Mouse (Mus musculus): Measurements from ENCODE around the gene Kif23. TPM values are rescaled to one million over a fixed set of nuclear protein-coding genes. Genes with fewer than 3 reads are reported as not detected.

Kif23 gene
- polyA plus RNA-seq, 1 experiment from 2014 or later, result 104 TPM

GRCm38 (mm10) chr9:61967357-61967756, 20.8 kb upstream of the Kif23 start:
- WGBS, result 80% methylated on average over 10 of the region's 10 CpGs
- H3K4me1 ChIP-seq, result peaks cover 11% of the 10 kb centered on the region
- no peak overlapping the region for H3K4me2 ChIP-seq

DNA sequence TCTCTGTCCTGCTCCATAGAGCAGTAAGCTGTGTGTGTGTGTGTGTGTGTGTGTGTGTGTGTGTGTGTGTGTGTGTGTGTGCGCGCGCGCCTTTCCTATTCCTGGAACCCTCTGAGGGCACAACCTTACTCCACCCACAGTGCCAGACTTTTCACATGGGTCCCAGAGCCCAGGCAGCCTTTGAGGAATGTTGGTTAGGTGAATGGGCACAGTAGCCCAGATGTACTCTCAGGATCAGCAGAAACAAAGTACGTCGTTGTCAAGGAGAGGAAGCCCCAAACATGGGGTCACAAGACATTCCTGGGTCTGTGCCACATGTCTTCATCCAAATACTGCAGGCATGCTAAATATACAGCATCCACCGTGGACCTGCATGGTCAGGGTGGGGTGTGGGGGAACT, 19.4 kb upstream of the Kif23 start:
- no peak for ATAC-seq (ENCODE audit: low FRiP score)
- no peak overlapping the region for H3K9ac ChIP-seq
- no peaks in the 10 kb centered on the region for H3K36me3 ChIP-seq (replicated peaks)
- no peak overlapping the region for H3K4me2 ChIP-seq
- H3K4me1 ChIP-seq, result peaks cover 5% of the 10 kb centered on the region; the same call in 1 of the 2 replicates
- H3K9me3 ChIP-seq, result no peaks in the 10 kb centered on the region
- WGBS, result 94% methylated on average over 7 of the region's 7 CpGs
- no peak overlapping the region for H3K4me3 ChIP-seq (replicated peaks)
- no peak overlapping the region for H3K27ac ChIP-seq
- H3K27me3 ChIP-seq, result no peaks in the 10 kb centered on the region

More at GRCm38 (mm10) chr9:61967357-61967756, 20.8 kb upstream of the Kif23 start:
- Histone ChIP-seq H3K9me3 (no peaks in the 10 kb centered on the region), H3K27me3 (no peaks in the 10 kb centered on the region), H3K27ac (no peak overlapping the region), H3K4me3 (replicated peaks) (no peak overlapping the region), H3K9ac (0 out of 2 replicates have a peak overlapping the region, but pooled peaks have one; percentile 21), H3K36me3 (replicated peaks) (no peaks in the 10 kb centered on the region)
- ATAC-seq (ENCODE audit: low FRiP score), result no peak

DNA sequence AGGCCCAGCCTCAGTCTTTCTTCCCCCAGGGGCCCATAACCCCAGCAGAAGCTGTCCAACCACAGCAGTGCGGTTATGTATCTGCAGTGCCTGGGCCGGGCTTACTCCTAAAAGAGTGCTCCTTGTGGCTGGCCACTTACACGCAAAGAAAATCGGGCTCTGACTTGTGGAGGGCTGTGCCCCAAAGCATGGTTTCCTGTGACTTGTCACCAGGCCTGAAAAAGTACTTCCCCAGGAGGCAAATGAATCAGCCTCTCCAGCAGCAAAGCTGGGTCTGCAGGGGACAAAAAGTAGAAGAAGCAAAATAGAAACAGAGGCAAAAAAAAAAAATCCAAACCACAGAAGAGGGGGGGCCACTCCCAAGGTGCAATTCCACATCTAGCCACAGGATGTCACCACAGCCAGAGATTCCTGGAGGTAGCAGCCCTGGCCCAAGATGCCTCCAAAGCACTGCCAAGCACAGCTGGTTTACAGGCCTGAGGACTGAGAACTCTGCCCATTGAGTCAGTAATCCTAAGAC, 18.9 kb upstream of the Kif23 start:
- 47% methylated on average over 4 of the region's 4 CpGs for WGBS
- no peak overlapping the region for H3K9ac ChIP-seq
- H3K4me3 ChIP-seq (replicated peaks), result no peak overlapping the region

GRCm38 (mm10) chr9:61963356-61963755, 16.8 kb upstream of the Kif23 start:
- Histone ChIP-seq H3K4me3 (replicated peaks) (no peak overlapping the region), H3K27me3 (no peaks in the 10 kb centered on the region), H3K9ac (no peak overlapping the region), H3K4me2 (no peak overlapping the region), H3K4me1 (peaks cover 5% of the 10 kb centered on the region; the same call in 1 of the 2 replicates), H3K27ac (no peak overlapping the region), H3K36me3 (replicated peaks) (no peaks in the 10 kb centered on the region), H3K9me3 (no peaks in the 10 kb centered on the region)
- WGBS, result 78% methylated on average over 6 of the region's 6 CpGs
- no peak for ATAC-seq (ENCODE audit: low FRiP score)

More for the DNA sequence above, 18.9 kb upstream of the Kif23 start:
- no peaks in the 10 kb centered on the region for H3K9me3 ChIP-seq
- H3K36me3 ChIP-seq (replicated peaks), result no peaks in the 10 kb centered on the region
- no peaks in the 10 kb centered on the region for H3K27me3 ChIP-seq
- no peak overlapping the region for H3K27ac ChIP-seq
- peaks cover 5% of the 10 kb centered on the region; the same call in 1 of the 2 replicates for H3K4me1 ChIP-seq
- no peak overlapping the region for H3K4me2 ChIP-seq
- peak; percentile 46; the same call in 1 of the 2 replicates for ATAC-seq (ENCODE audit: low FRiP score)

GRCm38 (mm10) chr9:61961181-61961580, 14.6 kb upstream of the Kif23 start:
- Histone ChIP-seq H3K9ac (no peak overlapping the region), H3K9me3 (no peaks in the 10 kb centered on the region), H3K4me3 (replicated peaks) (no peak overlapping the region), H3K36me3 (replicated peaks) (no peaks in the 10 kb centered on the region), H3K4me2 (no peak overlapping the region), H3K27ac (no peak overlapping the region), H3K4me1 (peaks cover 5% of the 10 kb centered on the region; the same call in 1 of the 2 replicates), H3K27me3 (no peaks in the 10 kb centered on the region)
- WGBS, result 89% methylated on average over 4 of the region's 4 CpGs
- ATAC-seq (ENCODE audit: low FRiP score), result no peak

- no peaks in the 10 kb centered on the region for H3K27me3 ChIP-seq
- no peak for ATAC-seq (ENCODE audit: low FRiP score)
- no peak overlapping the region for H3K27ac ChIP-seq
- WGBS, result 81% methylated on average over 5 of the region's 5 CpGs
- H3K4me3 ChIP-seq (replicated peaks), result no peak overlapping the region
- no peaks in the 10 kb centered on the region for H3K9me3 ChIP-seq
- no peak overlapping the region for H3K9ac ChIP-seq
- H3K4me1 ChIP-seq, result peaks cover 5% of the 10 kb centered on the region; the same call in 1 of the 2 replicates
- no peaks in the 10 kb centered on the region for H3K36me3 ChIP-seq (replicated peaks)
- no peak overlapping the region for H3K4me2 ChIP-seq
Observed at GRCm38 (mm10) chr9:61960753-61961152, 14.2 kb upstream of the Kif23 start.

DNA sequence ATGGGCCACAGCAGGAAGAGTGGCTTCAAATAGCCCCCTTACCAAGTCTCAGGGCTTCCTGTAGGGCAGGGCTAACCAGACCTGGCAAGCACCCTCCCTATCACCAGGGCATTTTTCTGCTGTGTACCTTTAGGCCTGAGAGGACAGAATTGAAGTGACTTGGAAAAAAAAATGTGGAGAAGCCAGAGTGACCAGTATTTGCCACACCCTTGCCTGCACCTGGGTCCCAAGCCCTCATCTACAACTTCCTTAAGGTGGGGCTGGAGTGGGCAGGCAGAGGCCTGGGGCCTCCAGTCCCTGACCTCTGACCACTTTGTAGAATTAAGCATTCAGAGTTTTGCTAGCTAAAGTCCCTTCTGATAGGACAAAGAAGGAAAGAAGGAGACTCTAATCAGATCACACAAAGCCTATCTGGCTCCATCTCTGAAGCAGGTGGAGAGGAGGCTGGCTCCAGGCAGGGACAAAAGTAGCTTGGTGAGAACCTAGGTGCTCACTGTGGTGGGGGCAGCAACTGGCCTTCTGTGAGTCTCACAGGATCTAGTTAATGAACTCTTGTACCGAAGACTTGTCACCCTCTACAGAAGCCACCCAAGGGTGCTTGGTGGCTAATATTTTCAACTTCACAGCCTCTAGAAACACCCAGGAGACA, 13.5 kb upstream of the Kif23 start:
- Histone ChIP-seq H3K9me3 (no peaks in the 10 kb centered on the region), H3K36me3 (replicated peaks) (no peaks in the 10 kb centered on the region), H3K27ac (no peak overlapping the region), H3K4me3 (replicated peaks) (no peak overlapping the region), H3K9ac (no peak overlapping the region), H3K4me1 (peaks cover 5% of the 10 kb centered on the region; the same call in 1 of the 2 replicates), H3K27me3 (no peaks in the 10 kb centered on the region), H3K4me2 (no peak overlapping the region)
- ATAC-seq (ENCODE audit: low FRiP score), result no peak
- whole genome bisulfite sequencing, result 86% methylated on average over 1 of the region's 1 CpGs

DNA sequence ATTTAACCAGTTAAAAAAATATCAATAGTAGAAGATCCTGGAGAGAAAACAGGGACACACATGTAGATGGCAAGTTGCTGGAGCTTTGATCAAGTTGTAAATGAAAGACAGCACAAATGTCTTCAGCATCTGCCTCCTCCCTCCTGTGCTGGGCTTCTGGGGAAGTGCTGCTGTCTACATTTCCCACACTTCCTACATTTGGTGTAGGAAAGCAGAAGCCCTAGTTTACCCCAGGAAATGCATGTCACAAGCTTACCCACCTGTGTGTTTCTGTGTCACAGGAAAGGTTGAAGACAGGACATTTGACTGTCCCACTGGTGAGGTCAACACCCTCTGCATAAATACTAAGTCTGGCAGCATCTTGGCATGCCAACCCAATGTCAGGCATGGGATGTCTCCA, 8.1 kb upstream of the Kif23 start:
- no peaks in the 10 kb centered on the region for H3K9me3 ChIP-seq
- no peak overlapping the region for H3K4me3 ChIP-seq (replicated peaks)
- no peaks in the 10 kb centered on the region for H3K4me1 ChIP-seq
- H3K27ac ChIP-seq, result no peak overlapping the region
- H3K9ac ChIP-seq, result no peak overlapping the region
- ATAC-seq (ENCODE audit: low FRiP score), result no peak
- H3K27me3 ChIP-seq, result no peaks in the 10 kb centered on the region
- no peaks in the 10 kb centered on the region for H3K36me3 ChIP-seq (replicated peaks)
- no peak overlapping the region for H3K4me2 ChIP-seq

DNA sequence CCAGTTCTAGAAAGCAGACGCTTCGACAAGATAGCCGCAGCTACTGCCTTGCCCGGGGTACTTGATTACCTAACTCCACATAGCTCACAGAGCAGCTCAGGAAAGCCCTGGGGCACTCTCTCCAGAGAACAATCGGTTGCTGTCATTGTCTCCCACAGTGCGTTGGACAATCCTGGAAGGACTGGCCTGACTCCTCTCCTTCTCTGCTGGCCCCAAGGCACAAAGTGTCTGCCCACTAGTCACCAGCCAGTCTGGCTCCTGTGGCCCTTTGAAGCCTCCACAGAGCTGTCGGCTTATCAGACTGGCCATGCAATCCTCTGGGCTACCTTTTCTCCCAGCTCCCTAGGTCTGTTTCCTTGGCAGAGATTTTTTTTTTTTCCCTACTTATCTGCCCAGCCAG, 5.7 kb upstream of the Kif23 start:
- H3K4me3 ChIP-seq (replicated peaks), result no peak overlapping the region
- H3K4me1 ChIP-seq, result peaks cover 11% of the 10 kb centered on the region
- H3K27ac ChIP-seq, result no peak overlapping the region
- 59% methylated on average over 7 of the region's 7 CpGs for WGBS
- H3K36me3 ChIP-seq (replicated peaks), result no peaks in the 10 kb centered on the region
- H3K27me3 ChIP-seq, result no peaks in the 10 kb centered on the region
- H3K9me3 ChIP-seq, result no peaks in the 10 kb centered on the region
- no peak for ATAC-seq (ENCODE audit: low FRiP score)
- H3K9ac ChIP-seq, result no peak overlapping the region
- no peak overlapping the region for H3K4me2 ChIP-seq

GRCm38 (mm10) chr9:61947402-61948346, 1.1 kb upstream of the Kif23 start:
- Histone ChIP-seq H3K27me3 (no peaks in the 10 kb centered on the region), H3K4me1 (peaks cover 23% of the 10 kb centered on the region), H3K4me2 (peak overlapping the region; percentile 88), H3K36me3 (replicated peaks) (peaks cover 12% of the 10 kb centered on the region), H3K4me3 (replicated peaks) (peak overlapping the region; percentile 85), H3K9me3 (no peaks in the 10 kb centered on the region), H3K27ac (peak overlapping the region; percentile 84; the same call in 1 of the 2 replicates), H3K9ac (peak overlapping the region; percentile 59)
- ATAC-seq (ENCODE audit: low FRiP score), result peak; percentile 81
- 6% methylated on average over 24 of the region's 24 CpGs for WGBS

GRCm38 (mm10) chr9:61945973-61946611, 482 bp downstream of the Kif23 start:
- H3K9me3 ChIP-seq, result no peaks in the 10 kb centered on the region
- peak overlapping the region; percentile 89 for H3K9ac ChIP-seq
- peak overlapping the region; percentile 84 for H3K27ac ChIP-seq
- peak overlapping the region; percentile 85 for H3K4me3 ChIP-seq (replicated peaks)
- ATAC-seq (ENCODE audit: low FRiP score), result peak; percentile 83
- no peaks in the 10 kb centered on the region for H3K27me3 ChIP-seq
- WGBS, result under 1% methylated on average over 38 of the region's 38 CpGs
- H3K4me2 ChIP-seq, result peak overlapping the region; percentile 88
- peaks cover 23% of the 10 kb centered on the region for H3K4me1 ChIP-seq
- peaks cover 27% of the 10 kb centered on the region for H3K36me3 ChIP-seq (replicated peaks)

- Histone ChIP-seq H3K4me2 (no peak overlapping the region), H3K27me3 (no peaks in the 10 kb centered on the region), H3K4me3 (replicated peaks) (no peak overlapping the region), H3K9ac (no peak overlapping the region), H3K36me3 (replicated peaks) (peaks cover 74% of the 10 kb centered on the region), H3K4me1 (peaks cover 10% of the 10 kb centered on the region), H3K27ac (no peak overlapping the region), H3K9me3 (no peaks in the 10 kb centered on the region)
- ATAC-seq (ENCODE audit: low FRiP score), result no peak
- 93% methylated on average over 3 of the region's 3 CpGs for WGBS
Observed at GRCm38 (mm10) chr9:61941054-61941453, 5.5 kb downstream of the Kif23 start.

Measured in forebrain, embryonic 12.5 days (tissue).